Mouse (Mus musculus) thymus, adult 18-20 months (tissue): Measurements from ENCODE around the gene Susd5.

Experiments used
- DNase-seq, 2 experiments: peaks; one replicate each; pipeline ENCODE4 v3.0.0; 2022; ENCODE audit warnings: mixed read lengths in 2 of 2

The Susd5 gene

GRCm38 (mm10) chr9:114057090-114057796 is at the start of gene Susd5:
Gene Susd5, plus strand, starts transcription at chr9:114057140.
- no peak for DNase-seq

DNA sequence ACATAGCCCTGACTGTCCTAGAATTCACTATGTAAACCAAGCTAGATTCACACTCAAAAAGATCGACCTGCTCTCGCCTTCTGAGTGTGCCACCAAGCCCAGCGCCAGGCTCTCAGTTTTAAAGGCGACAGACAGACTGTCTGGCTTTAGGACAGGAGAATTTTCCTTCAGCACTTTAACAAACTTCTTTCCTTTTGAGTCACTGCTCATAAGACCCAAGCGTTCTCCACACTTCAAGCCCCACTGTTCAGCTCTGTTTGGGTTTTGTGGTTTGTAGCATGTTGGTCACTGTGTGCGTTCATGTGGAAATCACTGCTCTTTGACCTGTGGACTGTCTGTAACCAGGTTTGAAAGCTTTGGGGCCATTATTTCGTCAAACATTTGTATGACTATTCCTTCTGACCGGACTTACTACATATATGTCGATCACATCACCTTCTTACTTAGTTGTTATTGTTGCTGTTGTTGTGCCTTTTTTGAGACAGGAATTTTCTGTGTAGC is 49.0 kb upstream of the Susd5 start:
- no peak for DNase-seq

GRCm38 (mm10) chr9:114009526-114009925 is 47.4 kb upstream of the Susd5 start:
- DNase-seq: no peak

- DNase-seq: no peak
Observed at GRCm38 (mm10) chr9:114011203-114011602, 45.7 kb upstream of the Susd5 start.

DNA sequence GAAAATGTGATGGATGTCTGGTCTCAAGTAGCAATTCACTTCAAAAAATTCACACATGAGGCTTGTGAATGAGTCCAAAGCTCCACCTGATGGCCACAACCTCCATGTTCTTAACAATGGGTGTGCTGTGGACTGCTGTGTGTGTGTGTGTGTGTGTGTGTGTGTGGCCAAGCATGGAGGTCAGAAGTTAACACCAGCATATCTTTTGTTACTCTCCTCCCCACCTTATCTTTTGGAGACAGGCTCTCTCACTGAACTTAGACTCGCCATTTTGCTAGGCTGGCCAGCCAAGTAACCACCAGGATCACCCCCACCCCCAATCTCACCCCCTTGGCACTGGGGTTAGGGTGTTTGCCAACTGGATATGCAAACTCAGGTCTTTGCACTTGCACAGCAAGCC is 42.9 kb upstream of the Susd5 start:
- no peak for DNase-seq

DNA sequence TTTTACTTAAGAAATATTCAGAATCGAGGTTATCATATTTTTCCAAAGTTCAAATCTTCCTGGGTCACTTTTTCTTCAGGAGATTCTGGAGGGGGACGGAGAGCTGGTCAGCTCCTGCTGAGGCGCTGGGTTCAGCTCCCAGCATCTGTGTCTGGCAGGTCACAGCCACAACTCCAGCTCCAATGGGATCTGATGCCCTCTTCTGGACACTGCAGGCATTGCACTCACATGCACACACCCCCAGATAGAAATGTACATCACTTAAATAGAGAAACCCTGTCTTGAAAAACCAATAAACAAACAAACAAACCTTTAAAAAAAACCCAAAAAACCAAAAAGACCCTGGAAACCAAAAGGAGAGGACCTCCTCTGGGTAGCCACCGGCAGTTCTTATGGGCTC is 41.2 kb upstream of the Susd5 start:
- no peak for DNase-seq

DNA sequence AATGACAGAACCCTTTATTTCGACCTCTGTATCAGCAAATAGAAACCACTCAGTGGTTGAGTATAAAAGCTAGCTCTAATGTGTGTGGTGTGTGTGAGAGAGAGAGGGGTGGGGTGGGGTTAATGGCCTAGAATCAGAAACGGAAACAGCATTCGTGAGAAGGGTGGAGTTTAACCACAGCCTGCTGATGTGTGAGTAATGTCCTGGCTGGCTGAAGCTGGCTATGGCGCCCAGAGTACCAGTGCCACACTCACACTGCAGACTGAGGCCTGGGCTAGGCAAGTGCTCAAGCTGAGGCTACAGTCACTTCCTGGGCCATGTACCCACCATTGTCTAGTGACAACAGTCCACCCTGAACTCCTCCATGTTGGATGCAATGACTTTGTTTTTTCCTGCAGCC is 40.5 kb upstream of the Susd5 start:
- no peak for DNase-seq

DNA sequence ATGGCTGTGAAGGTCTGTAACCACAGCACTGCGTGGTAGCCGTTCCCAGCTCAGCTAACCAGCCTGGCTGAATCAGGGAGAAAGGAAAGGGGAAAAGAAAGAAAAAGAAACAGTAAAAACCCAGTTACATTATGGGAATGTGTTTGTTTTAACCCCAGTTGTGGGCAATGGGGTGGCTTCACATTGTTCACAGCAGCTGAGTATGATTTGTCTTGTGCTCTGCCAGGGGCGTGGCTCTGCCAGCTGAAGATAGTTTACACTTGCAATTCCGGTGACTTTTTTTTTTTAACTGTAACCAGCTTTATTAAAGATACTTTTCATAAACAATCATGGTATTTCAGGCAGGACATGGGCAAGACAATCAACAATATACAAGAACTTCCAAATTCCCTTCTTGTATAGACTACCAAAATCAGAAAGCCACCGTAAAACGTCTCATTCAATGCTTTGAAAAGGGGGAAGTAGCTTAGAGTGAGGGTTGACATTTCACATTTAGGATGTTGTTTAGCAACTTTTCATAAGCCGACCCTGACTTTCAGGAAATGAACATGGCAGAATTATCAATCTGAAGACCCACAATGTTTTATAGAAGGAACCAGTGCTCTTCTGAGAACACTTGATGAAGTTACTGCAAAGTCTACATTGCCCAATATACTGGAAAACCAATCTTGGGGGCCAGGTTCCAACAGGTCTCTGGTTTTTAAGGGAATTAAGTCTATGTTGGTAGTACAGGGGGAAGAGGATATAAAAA is 37.8 kb upstream of the Susd5 start:
- no peak for DNase-seq

- DNase-seq: no peak
Observed at GRCm38 (mm10) chr9:114022141-114022540, 34.8 kb upstream of the Susd5 start.

DNA sequence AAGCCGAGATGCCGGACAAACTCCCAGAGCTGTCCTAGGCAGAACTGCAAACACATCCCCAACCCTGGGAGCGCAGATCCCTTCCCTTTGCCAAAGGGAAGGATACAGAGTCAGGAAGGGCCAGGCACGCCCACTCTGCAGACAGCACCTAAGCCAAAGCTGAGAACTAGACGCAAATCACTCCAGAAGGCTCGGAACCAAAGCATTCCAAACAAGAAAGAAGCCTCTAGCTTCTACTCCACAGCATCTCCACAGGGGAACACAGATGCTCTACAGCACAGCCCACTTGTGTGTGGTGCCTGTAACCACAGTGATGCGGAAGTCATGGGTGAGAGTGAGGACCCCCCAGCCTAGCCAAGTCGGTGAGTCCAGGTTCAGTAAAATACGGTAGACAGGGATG is 31.8 kb upstream of the Susd5 start:
- no peak for DNase-seq

GRCm38 (mm10) chr9:114025846-114026245 is 31.1 kb upstream of the Susd5 start:
- no peak for DNase-seq

DNA sequence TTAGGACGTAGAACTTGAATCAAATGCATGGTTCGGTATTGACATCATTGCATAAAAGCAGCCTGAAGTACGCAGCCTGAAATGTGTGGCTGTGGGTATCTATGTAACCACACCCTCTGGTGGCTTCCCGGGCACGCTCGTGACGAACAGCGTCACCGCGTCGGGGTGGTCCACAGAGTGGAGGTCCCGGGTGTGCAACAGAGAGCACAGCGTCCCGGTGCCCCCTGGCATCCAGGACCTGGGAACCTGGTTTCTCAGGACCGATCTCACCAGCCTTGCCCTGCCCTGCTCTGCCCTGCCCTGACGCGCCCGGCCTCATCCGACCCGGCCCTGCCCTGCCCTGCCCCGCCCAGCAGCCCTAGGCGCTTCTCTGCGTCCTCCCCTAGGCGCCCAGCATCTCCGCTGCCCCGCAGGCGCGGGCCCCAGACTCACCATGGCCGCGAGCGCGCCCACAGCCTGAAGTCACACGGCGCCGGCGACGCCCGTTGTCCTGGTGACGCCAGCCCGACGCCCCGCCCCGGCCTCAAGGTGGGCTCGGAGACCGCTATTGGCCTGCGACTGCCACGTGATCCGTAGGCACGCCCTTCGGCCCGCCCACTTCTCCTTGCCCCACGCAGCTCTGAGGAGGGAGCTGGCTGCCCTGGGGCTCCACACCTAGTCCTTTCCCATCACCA is 30.5 kb upstream of the Susd5 start:
- peak; percentile 51 to 57 for DNase-seq

GRCm38 (mm10) chr9:114040945-114041344 is 16.0 kb upstream of the Susd5 start:
- no peak for DNase-seq

- no peak for DNase-seq
Observed at GRCm38 (mm10) chr9:114042490-114042889, 14.4 kb upstream of the Susd5 start.

DNA sequence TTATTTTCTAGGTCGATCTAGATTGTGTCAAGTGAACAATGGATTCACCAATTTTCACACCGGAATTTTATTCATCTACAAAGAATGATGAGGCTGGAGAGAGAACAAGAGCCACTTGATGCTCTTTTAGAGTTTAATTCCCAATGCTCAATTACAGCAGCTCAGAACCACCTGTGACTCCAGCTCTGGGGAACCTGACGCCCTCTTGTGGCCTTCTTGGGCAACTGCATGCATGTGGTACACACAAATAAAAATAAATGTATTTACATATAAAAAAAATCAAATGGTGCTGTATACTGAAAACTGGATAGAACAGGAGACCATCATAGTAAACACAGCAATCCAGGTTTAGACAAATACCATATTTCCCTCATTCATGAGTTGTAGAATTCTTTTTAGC is 12.5 kb upstream of the Susd5 start:
- no peak for DNase-seq

- no peak for DNase-seq
Observed at GRCm38 (mm10) chr9:114046028-114046427, 10.9 kb upstream of the Susd5 start, which contains the start of gene Fbxl2. Gene Fbxl2, minus strand, starts transcription at chr9:114046191.

- no peak for DNase-seq
Observed at GRCm38 (mm10) chr9:114046676-114047075, 10.3 kb upstream of the Susd5 start.

DNA sequence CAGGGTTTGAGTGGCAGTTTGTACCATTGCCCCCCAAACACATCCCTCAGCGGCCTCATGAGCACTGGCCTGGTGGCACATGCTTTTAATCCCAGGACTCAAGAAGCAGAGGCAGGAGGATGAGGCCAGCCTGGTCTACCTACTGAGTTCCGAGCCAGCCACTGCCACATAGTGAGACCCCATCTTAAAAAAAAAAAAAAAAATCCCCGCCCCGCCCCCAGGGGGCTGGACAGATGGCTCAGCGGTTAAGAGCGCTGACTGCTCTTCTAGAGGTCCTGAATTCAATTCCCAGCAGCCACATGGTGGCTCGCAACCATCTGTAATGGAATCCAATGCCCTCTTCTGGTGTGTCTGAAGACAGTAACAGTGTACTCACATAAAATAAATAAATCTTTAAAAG is 6.8 kb upstream of the Susd5 start:
- DNase-seq: no peak

DNA sequence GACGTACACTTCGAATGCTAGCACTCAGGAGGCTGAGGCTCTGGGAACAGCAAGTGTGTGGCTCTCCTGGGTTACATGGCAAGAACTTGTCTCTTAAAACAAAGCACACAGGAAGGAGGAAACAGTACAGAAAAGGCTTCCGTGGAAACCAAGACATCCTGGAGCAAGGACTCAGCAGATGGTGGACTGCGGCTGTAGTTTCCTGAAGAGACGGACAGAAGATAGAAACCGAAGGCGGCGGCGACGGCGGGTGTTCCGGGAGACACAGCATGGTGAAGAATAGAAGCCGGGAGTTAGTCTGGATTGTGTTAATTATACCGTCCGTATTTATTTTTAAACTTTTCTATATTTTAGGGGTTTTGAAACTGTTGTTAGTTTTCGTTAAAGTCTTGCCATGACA is 6.2 kb upstream of the Susd5 start:
- DNase-seq: no peak

DNA sequence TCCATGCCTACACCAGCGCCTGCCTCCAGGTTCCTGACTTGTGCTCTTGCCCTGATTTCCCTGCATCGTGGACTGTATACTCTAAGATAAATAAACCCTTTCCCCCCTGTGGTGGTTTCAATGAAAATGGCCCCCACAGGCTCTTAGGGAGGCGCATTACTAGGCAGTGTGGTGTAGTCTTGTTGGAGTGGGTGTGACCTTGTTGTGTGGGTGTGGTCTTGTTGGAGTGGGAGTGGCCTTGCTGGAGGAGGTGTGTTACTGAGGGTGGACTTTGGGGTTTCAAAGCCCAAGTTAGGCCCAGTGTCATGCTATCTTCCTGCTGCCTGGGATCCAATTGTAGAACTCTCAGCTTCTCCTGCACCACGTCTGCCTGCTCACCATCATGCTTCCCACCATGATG is 4.9 kb upstream of the Susd5 start:
- DNase-seq: no peak

- no peak for DNase-seq
Observed at GRCm38 (mm10) chr9:114052866-114053265, 4.1 kb upstream of the Susd5 start.

GRCm38 (mm10) chr9:114068494-114069053 is 11.6 kb downstream of the Susd5 start:
- DNase-seq: no peak

GRCm38 (mm10) chr9:114069372-114069771 is 12.4 kb downstream of the Susd5 start:
- DNase-seq: no peak
